Mouse (Mus musculus): ENCODE results near the gene Arrb1.
"Not testable (repeated sequence)": the region's sequence is repeated elsewhere in the genome, so short reads cannot be mapped to it uniquely, and the experiment has no call there.

Arrb1 gene

GRCm38 (mm10) chr7:99534901-99535735 is at the start of gene Arrb1:
Gene Arrb1, plus strand, starts transcription at chr7:99535466.
- peak; percentile 93 for DNase-seq (ENCODE audit: low read depth, low spot score)

GRCm38 (mm10) chr7:99489708-99490107 is 45.6 kb upstream of the Arrb1 start:
- no peak for DNase-seq (ENCODE audit: low read depth, low spot score)

- no peak for DNase-seq (ENCODE audit: low read depth, low spot score)
Measured at GRCm38 (mm10) chr7:99499128-99499527, 36.1 kb upstream of the Arrb1 start.

GRCm38 (mm10) chr7:99500201-99500600 is 35.1 kb upstream of the Arrb1 start:
- DNase-seq (ENCODE audit: low read depth, low spot score) = peak; percentile 88

GRCm38 (mm10) chr7:99500655-99501054 is 34.6 kb upstream of the Arrb1 start:
- DNase-seq (ENCODE audit: low read depth, low spot score) = no peak

- no peak for DNase-seq (ENCODE audit: low read depth, low spot score)
Measured at GRCm38 (mm10) chr7:99501148-99501547, 34.1 kb upstream of the Arrb1 start.

- no peak for DNase-seq (ENCODE audit: low read depth, low spot score)
Measured at GRCm38 (mm10) chr7:99504556-99504955, 30.7 kb upstream of the Arrb1 start.

- DNase-seq (ENCODE audit: low read depth, low spot score) = not testable (repeated sequence)
Measured at GRCm38 (mm10) chr7:99508187-99508586, 27.1 kb upstream of the Arrb1 start.

- no peak for DNase-seq (ENCODE audit: low read depth, low spot score)
Measured at GRCm38 (mm10) chr7:99510087-99510501, 25.2 kb upstream of the Arrb1 start.

- no peak for DNase-seq (ENCODE audit: low read depth, low spot score)
Measured at GRCm38 (mm10) chr7:99516092-99516813, 19.0 kb upstream of the Arrb1 start.

- no peak for DNase-seq (ENCODE audit: low read depth, low spot score)
Measured at GRCm38 (mm10) chr7:99516814-99517157, 18.5 kb upstream of the Arrb1 start.

GRCm38 (mm10) chr7:99518954-99519644 is 16.2 kb upstream of the Arrb1 start:
- no peak for DNase-seq (ENCODE audit: low read depth, low spot score)

GRCm38 (mm10) chr7:99523121-99523520 is 12.1 kb upstream of the Arrb1 start:
- DNase-seq (ENCODE audit: low read depth, low spot score) = no peak

- DNase-seq (ENCODE audit: low read depth, low spot score) = no peak
Measured at GRCm38 (mm10) chr7:99523837-99524236, 11.4 kb upstream of the Arrb1 start.

- DNase-seq (ENCODE audit: low read depth, low spot score) = no peak
Measured at GRCm38 (mm10) chr7:99528547-99528946, 6.7 kb upstream of the Arrb1 start.

GRCm38 (mm10) chr7:99529410-99529809 is 5.9 kb upstream of the Arrb1 start:
- no peak for DNase-seq (ENCODE audit: low read depth, low spot score)

- no peak for DNase-seq (ENCODE audit: low read depth, low spot score)
Measured at GRCm38 (mm10) chr7:99531408-99531970, 3.8 kb upstream of the Arrb1 start.

GRCm38 (mm10) chr7:99532526-99532925 is 2.7 kb upstream of the Arrb1 start:
- DNase-seq (ENCODE audit: low read depth, low spot score) = no peak

- DNase-seq (ENCODE audit: low read depth, low spot score) = no peak
Measured at GRCm38 (mm10) chr7:99533600-99533999, 1.7 kb upstream of the Arrb1 start.

- no peak for DNase-seq (ENCODE audit: low read depth, low spot score)
Measured at GRCm38 (mm10) chr7:99534501-99534900, 765 bp upstream of the Arrb1 start.

GRCm38 (mm10) chr7:99535741-99536501 is 655 bp downstream of the Arrb1 start:
- peak; percentile 84 for DNase-seq (ENCODE audit: low read depth, low spot score)

Data from CD4-positive, CD25-positive, alpha-beta regulatory T cell, adult 2 months (primary cell).